10 mouse cellular contexts compared by ENCODE assay signal in the genomic region with DNA sequence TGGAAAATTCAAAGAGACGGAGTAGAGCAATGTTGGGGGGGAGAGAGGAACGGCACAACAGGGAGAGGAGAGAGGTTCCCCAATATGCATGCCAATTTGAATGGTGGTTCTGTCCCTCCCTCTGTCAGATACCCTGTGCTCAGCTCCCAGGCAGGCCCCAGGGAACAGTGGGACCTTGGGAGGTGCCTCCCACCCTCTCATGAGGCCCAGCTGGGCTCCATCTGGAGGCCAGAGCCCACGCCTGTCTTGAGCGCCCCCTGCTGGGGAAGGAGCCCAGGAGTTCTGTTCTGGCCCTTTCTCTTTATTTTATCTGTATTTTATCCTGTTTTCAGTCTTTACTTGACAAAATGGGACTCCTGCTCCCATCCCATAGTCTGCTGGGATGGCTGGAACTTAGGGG. TPM values are rescaled to one million over a fixed set of nuclear protein-coding genes. Genes with fewer than 3 reads are reported as not detected.
DNase-seq lines count a peak whose midpoint lies in the region; ATAC-seq and TF ChIP-seq lines count a peak whose summit lies in the region.
"Had no signal": no experiment of that assay in that cellular context is flagged by ENCODE, and none has a peak within 500 bp of the region (broad histone marks: within the 10 kb centered on the region; RNA-seq: fewer than 3 reads in every experiment).

No protein-coding gene starts in this region.

- H3K9me3 ChIP-seq in limb, embryonic 14.5 days (ENCODE audit: control insufficient read depth, low read length) = no peaks in the 10 kb centered on the region
- H3K9me3 ChIP-seq: embryonic facial prominence, embryonic 15.5 days had no signal

- intact Hi-C loops in heart, postnatal 25 days (cut with DNase I) = loop anchor here (1.0 kb wide), 1 partner anchor 48 kb away; no protein-coding TSS in a partner anchor

- no peak overlapping the region for H3K9ac ChIP-seq in limb, embryonic 14.5 days (ENCODE audit: low read depth, low read length, severe bottlenecking)
- H3K9ac ChIP-seq: embryonic facial prominence, embryonic 15.5 days had no signal

- no peaks in the 10 kb centered on the region for H3K4me1 ChIP-seq in limb, embryonic 14.5 days (ENCODE audit: control insufficient read depth, insufficient read depth, low read length)

- no peaks in the 10 kb centered on the region for H3K36me3 ChIP-seq in limb, embryonic 14.5 days (ENCODE audit: control insufficient read depth, insufficient read depth, low read length)
- H3K36me3 ChIP-seq: embryonic facial prominence, embryonic 15.5 days had no signal

- WGBS in limb, embryonic 14.5 days = 32% methylated on average over 4 of the region's 4 CpGs

- no peak overlapping the region for H3K27ac ChIP-seq in limb, embryonic 14.5 days (replicated peaks; ENCODE audit: low read depth, low read length)
- H3K27ac ChIP-seq: embryonic facial prominence, embryonic 15.5 days had no signal

- H3K27me3 ChIP-seq in limb, embryonic 14.5 days (ENCODE audit: control insufficient read depth, insufficient read depth, low read length) = no peaks in the 10 kb centered on the region
- H3K27me3 ChIP-seq: embryonic facial prominence, embryonic 15.5 days had no signal

- no peak overlapping the region for H3K4me3 ChIP-seq in limb, embryonic 14.5 days (replicated peaks; ENCODE audit: low read length)
- H3K4me3 ChIP-seq: embryonic facial prominence, embryonic 15.5 days; megakaryocyte, embryonic 14.5 days had no signal

- H3K4me2 ChIP-seq in limb, embryonic 14.5 days (replicated peaks; ENCODE audit: low read depth, low read length, severe bottlenecking) = no peak overlapping the region
- H3K4me2 ChIP-seq: embryonic facial prominence, embryonic 15.5 days had no signal

- peak; percentile 46 to 83 for DNase-seq in heart, adult 18-20 months
- DNase-seq in heart, postnatal 25 days (ENCODE audit: low spot score) = no peak
- DNase-seq in CD4-positive helper T cell, adult 2 months (ENCODE audit: low read depth, low spot score) = peak; percentile 55
- DNase-seq in adrenal gland, postnatal 25 days = peak; percentile 78
- peak; percentile 45 for DNase-seq in heart, adult 8-10 months (ENCODE audit: low spot score)
- peak; percentile 33 for DNase-seq in limb, embryonic 14.5 days (ENCODE audit: low spot score)
- peak; percentile 80 for DNase-seq in retina, embryonic 14.5 days (ENCODE audit: low spot score)
- no peak for DNase-seq in right cerebral cortex, postnatal 36 days (ENCODE audit: low spot score in 2 of 2)

- TF ChIP-seq POLR2A in limb, embryonic 14.5 days (IDR thresholded peaks at IDR 0.05; ENCODE audit: borderline replicate concordance, extremely low read depth, insufficient read depth, insufficient read length) = no peak

- no peak for ATAC-seq in limb, embryonic 14.5 days (ENCODE audit: low FRiP score, low read depth)

RNA-seq across cellular contexts. Expression of a gene that starts 27.5 kb away (rescaled TPM):
- total RNA-seq in heart, adult 18-20 months (2021) = not detected
- not detected for total RNA-seq in heart, postnatal 25 days (2021)
- 0.91 TPM in 1 of 2 replicates, not detected in the other for total RNA-seq in adrenal gland, postnatal 25 days (2021)
- not detected for total RNA-seq in heart, adult 8-10 months (2022)
- polyA plus RNA-seq in limb, embryonic 14.5 days (2012; rRNA removed) = 0.32 TPM in 1 of 2 replicates, not detected in the other
- polyA plus RNA-seq in limb, embryonic 14.5 days (2014; fragmentation: Nextera tagmentation; extraction: Ambion mirVana) = not detected in 2 replicates

RNA-seq across cellular contexts. Expression of a gene that starts 28.9 kb away (rescaled TPM):
- total RNA-seq in heart, adult 18-20 months (2021) = 1 to 10 TPM; 5.6 to 6.3 TPM
- 1 to 10 TPM; 6.4 to 8.2 TPM for total RNA-seq in heart, postnatal 25 days (2021)
- 23.3 and 28.6 TPM in 2 replicates for total RNA-seq in adrenal gland, postnatal 25 days (2021)
- 1 to 10 TPM; 4.8 to 8.0 (median 6.0) TPM for total RNA-seq in heart, adult 8-10 months (2022)
- polyA plus RNA-seq in limb, embryonic 14.5 days (2012; rRNA removed) = 58.7 and 80.6 TPM in 2 replicates
- polyA plus RNA-seq in limb, embryonic 14.5 days (2014; fragmentation: Nextera tagmentation; extraction: Ambion mirVana) = 30.5 and 35.5 TPM in 2 replicates

RNA-seq across cellular contexts. Expression of a gene that starts 47.2 kb away (rescaled TPM):
- total RNA-seq in heart, adult 18-20 months (2021) = 100 to 1,000 TPM; 185 to 206 TPM
- total RNA-seq in heart, postnatal 25 days (2021) = 100 to 1,000 TPM; 210 to 247 TPM
- total RNA-seq in adrenal gland, postnatal 25 days (2021) = 62.9 and 66.6 TPM in 2 replicates
- total RNA-seq in heart, adult 8-10 months (2022) = 100 to 1,000 TPM; 166 to 198 (median 187) TPM
- polyA plus RNA-seq in limb, embryonic 14.5 days (2012; rRNA removed) = 86.0 and 107 TPM in 2 replicates
- polyA plus RNA-seq in limb, embryonic 14.5 days (2014; fragmentation: Nextera tagmentation; extraction: Ambion mirVana) = 54.3 and 57.1 TPM in 2 replicates

Comparison
In these comparisons a context has a peak if more than half of its experiments do, and no peak if none do; other contexts are left out.
1. DNase-seq: peak in heart, adult 18-20 months (2 of 2), CD4-positive helper T cell, adult 2 months (single experiment), adrenal gland, postnatal 25 days (single experiment), heart, adult 8-10 months (single experiment), limb, embryonic 14.5 days (single experiment) and retina, embryonic 14.5 days (single experiment); none in heart, postnatal 25 days (single experiment) and right cerebral cortex, postnatal 36 days (0 of 2).